Mouse (Mus musculus): ENCODE data around the gene Ccdc38.

- TF ChIP-seq CTCF (IDR thresholded peaks at IDR 0.05; ENCODE audit: control insufficient read depth, insufficient read depth, insufficient replicate concordance, low read depth, low read length): no peak
- TF ChIP-seq POLR2A (IDR thresholded peaks at IDR 0.05; ENCODE audit: control insufficient read depth, low read depth, low read length): no peak
These were observed 21.3 kb upstream of the Ccdc38 start for GRCm38 (mm10) chr10:93519159-93519558.
